Mouse (Mus musculus): ENCODE data around the gene Cish.

Cish gene

DNA sequence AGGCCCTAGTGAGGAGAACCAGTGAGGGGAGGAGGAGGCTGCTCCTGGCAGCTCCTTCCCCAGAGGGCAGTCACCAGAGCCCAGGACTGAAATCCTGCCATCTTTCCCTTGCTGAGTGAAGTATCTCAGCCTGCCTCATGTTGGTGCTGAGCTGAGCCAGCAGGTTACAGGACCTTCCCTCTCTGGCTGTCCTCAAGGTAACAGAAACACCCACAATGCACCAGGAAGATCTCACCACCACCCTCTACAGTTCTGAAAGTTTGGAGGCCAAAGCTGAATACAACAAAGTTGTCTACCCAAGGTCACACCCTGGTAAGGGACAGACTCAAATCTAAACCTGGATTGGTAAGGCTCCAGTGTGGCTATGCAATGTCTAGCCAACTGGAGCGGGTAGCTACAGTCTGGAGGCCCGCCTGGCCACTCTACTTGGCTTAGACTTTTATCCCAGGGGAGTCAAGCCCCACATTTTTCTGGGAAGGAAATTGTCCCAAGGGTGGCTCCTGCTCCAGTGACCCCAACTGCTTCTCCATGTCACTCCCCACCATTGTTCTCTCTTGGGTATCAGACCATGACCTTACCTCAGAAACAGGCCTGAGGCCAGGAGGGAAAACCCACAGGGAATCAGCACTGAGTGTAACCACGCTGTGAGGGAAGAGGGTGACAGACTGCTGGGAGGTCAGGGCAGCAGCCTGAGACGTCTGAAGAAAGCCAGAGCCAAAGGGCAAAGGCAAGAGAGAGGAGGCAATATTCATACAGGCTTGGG, 29.2 kb downstream of the Cish start:
- DNase-seq = peak in 1 of 2 experiments; percentile 29

DNA sequence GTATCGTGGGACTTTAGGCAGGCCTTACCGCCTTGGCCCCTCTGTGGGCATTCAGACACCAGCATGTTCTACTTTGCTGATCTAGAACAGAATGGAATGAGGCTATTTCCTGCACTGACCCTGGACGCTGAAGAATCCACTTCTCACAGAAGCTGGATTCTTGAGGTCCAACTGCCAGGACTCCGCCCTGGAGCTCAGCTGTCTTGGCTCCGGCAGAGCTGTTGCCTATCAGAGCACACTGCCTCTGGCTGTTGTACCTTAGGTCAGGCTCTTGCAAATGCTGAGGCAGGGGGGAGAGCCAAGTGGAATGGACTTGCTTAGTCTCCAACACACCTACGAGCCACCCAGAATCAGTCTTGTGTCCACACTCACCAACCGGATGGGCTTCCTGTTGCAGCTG, 30.1 kb downstream of the Cish start:
- no peak for DNase-seq

DNA sequence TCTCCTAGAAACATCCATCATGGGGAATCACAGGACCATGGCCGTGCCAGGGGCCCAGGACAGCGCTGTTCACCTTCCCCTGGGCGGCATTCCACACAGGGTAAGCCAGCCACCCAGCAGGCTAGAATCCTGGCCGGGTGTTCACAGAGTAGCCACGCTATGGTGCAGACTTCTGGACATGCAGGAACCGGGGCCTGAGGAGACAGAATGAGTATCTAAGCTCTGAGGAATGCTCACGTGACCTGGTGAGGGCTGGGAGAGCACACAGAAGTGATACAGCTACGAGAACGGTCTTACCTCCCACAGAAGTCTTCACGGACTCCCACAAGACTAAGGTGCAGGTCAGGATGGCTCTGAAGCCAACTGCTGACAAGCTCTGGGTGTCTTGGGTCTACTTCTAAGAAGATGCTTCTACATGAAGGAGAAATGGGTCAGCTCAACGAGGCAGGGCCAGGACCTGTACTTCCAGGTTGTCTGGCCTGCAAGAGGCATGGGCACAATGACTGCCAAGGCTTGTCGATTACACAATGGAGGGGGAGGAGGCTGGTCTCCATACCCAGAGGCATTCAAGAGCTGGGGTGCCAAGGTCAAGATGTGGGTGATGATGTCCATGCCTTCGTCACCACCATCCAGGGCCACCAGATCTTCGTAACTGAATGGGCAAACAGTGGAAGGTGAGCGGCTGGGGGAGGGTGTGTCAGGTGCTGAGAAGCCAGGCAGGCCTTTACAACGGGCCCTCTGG, 32.2 kb downstream of the Cish start:
- DNase-seq = no peak

DNA sequence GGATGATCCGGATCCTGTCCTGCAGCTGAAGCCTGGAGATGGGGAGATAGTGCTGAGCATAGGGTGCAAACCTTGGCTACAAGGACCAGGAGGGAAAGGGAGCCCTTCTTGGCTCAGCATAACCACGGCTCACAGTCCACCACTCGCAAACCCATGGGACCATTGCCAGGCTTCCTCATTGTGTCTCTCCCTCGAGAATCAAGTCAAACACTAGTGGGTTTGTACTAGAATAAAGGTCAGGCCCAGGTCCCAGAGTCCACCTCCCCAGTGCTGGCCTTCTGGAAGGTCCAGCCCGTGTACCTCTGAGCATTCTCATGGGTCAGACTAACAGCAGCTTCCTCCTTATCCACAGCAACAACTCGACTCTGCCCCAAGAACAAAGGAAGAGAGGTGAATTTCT, 35.0 kb downstream of the Cish start:
- DNase-seq = no peak

DNA sequence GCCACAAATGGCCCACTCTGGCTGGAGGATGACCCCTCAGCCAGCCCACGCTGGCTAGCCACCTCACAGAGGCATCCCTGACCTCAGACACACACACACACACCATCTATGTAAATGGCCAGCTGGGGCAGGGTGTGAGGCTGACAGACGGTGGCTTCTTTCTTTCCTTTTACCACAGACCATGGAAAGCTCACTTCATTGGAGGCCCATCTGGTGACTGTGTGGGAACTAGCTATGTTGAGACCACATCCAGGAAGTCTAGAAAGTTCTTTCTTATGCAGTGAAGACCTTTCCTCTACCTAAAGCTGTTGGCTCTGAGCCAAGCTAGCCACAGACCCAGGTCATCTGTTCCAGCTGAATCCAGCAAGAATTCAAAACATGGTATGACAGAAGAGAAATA, 37.9 kb downstream of the Cish start:
- no peak for DNase-seq

DNA sequence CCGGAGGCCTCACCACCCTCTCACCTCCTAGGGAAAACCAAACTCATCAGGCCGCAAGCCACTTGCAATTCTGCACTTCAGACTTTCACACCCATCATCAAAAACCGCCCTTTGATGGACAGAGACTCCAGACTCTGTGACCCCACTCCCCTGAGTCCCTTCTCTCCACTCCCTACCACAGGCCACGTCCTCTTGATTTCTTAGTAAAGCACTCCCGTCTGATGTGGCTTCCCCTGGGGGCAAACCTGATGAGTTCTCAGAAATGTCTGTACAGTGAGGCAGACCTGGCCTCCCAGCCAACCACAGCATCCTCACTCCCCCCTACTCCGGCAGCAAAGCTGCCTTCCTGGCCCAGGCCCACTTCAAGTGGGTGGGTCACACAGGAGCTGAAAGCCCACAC, 38.5 kb downstream of the Cish start:
- no peak for DNase-seq

DNA sequence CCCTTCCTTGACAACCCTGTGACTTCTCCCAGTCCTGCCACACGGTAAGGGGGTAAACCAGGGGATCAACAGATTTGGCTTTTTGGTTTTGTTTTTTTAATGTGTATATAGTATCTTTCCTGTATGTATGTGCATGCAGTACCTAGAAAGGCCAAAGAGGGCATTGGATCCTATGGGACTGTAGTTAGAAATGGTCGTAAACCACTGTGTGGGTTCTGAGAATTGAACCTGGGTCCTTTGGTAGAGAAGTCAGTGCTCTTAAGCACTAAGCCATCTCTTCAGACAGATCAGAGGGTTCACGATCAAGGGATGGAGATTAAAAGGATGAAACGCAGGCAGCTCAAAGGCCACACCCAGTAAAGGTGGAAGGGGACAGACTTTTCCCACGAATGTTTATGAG, 39.2 kb downstream of the Cish start:
- DNase-seq = no peak

DNA sequence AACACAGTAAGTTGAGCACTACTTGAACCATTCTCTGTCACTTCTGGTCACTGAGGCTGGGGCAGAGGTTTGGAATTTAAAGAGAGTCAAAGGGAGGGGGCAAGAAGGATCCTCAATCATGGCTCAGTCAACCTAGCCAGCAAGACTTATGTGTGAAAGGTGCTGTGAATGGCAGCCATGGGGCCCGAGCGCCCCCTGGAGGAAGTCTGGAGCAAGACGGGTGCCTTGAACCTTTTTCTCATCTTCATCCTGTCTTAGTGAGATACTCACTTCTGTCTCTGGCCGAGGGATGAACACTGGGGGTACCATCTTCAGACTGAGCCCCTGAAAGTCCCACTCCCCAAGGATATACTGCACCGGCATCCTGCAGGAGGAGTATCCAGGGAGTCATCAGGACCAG, 40.1 kb downstream of the Cish start:
- peak; percentile 70 to 86 for DNase-seq

DNA sequence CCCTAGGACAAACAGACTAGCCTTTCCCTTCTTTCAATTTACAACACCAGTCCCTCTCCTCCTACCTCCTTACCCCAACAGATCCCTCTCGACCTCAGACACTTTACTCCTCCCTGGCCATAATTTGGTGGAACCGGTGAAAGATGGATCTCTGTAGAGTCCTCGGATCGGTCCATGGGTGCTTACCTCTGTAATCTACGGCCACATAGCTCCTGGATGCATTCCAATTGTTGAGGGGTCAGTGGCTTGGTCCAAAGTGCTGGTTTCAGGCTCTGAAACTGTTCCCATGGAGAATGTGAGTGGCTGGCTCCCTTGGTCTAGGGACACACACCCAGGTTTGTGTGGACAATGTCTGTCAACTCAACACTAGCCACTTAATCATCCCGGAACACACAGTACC, 40.6 kb downstream of the Cish start:
- DNase-seq = no peak

DNA sequence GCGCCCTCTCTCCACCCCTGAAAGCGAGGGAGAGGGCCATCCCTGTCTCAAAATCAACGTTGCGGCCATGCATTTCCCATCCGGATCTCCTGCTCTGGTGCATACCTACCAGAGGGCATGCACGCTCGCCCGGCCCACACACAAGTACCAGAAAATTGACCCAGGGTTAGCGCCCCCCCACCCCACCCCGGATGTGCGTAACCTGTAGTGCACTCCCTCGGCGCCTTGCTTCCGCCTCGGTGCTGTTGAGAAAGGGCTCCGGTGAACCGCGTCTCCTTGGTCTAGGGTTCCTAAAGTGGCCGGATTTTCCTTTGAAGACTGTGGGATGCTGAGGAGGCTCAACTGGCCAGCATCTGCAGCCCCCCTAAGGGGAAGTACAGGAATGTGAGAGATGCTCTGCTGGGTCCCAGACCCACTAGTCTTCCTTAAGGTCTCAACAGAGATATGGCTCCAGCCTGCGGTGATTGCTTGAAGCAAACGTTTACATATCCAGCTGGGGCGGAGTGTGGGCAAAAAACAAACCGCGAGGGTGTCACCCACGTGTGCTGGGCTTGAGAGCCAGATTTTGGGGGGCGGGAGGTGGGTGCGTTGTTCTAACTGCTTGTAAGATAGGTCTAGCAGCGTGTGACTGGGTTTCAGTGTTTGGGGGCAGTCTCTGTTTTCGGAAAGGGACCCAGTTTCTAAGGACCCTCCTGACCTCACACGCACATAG, 42.5 kb downstream of the Cish start, which contains the start of gene Hemk1:
Gene Hemk1 (minus strand): TSS at position 179 of the 712 bp plus-strand sequence.
- DNase-seq = peak; percentile 74 to 81

DNA sequence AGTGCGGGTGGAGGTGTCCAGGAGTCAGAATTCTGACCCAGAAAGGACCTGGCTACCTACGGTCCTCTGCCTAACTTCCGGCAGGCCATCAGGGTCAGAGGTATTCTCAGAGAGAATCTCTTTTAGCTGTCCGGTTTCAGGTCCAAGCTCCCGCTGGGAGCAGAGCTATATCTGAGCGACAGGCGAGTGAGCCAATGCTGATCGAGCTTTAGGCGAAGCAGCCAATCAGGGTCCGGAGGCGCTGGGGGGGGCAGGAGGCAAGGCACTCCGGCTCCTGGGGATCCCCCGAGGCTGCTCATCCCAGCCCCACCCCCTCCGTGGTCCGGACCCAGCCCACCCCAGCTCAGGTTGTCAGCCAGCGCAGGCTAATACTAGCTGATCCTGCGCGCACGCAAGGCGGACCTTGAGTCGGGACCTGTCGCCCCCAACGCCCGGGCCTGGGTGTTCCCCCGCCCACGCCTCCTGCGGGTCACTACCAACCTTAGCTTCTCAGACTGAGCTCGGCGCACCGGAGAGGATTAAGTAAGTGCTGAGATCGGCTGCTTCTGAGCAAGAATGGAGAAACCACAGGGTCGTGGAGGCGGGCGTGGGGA, 44.5 kb downstream of the Cish start, which contains the start of gene 6430571L13Rik:
Gene 6430571L13Rik (plus strand): TSS at position 336 of the 593 bp plus-strand sequence.
- peak; percentile 96 to 98 for DNase-seq

DNA sequence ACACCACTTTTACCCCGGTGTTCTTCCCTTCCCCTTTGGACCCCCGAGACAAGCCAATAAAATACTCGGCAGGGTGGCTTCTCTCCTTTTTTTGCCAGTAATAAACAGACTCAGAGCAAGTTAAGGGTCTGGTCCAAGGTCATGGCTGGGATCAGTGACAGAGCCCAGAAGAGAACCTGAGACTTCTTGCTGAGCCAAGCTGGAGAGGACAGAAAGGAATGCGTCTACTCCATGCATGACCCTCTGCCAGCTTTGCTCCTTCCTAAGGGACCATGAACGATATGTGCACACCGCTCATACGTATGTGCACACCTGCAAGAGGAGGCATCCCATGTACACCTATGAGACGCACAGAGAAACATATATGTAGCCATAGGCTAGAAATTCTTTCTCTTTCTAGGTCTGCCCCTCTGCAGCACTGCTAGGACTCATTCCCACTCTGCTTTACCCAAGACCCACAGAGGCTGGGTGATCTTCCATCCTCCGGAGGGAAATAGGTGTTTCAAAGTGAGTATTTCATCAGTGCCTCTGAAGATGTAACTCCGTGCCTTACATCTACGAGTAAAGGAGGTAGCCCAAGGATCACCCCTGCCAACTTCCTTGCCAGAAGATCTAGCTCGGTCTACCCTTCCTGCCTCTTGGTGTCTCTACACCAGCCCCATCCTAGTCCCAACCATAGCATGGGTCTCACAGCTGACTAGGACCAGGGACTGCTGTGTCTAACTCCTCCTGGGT, 45.3 kb downstream of the Cish start:
- DNase-seq = peak in 1 of 2 experiments; percentile 58

DNA sequence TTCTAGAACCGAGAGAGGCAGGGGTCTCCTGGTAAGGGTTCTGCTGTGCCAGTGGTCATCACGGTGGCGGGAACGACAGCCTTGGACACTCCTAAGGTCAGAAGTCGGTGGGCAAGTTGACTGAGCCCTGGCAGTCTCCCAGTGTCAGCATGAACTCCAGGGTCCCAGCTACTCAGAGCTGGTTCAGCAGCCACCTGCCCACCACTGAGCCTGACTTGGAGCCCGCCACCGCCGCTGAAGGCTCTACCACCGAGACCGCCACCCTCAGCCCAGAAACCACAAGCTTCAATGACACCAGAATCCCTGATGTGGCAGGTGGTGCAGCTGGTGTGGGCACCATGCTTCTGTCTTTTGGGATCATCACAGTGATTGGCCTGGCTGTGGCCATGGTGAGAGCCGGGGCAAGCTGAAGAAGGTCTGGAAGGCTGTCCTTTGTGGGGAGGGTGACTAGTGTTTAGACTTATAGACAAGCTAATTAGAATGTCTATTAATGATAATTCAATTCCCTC, 46.4 kb downstream of the Cish start:
- DNase-seq = peak in 1 of 2 experiments; percentile 57

DNA sequence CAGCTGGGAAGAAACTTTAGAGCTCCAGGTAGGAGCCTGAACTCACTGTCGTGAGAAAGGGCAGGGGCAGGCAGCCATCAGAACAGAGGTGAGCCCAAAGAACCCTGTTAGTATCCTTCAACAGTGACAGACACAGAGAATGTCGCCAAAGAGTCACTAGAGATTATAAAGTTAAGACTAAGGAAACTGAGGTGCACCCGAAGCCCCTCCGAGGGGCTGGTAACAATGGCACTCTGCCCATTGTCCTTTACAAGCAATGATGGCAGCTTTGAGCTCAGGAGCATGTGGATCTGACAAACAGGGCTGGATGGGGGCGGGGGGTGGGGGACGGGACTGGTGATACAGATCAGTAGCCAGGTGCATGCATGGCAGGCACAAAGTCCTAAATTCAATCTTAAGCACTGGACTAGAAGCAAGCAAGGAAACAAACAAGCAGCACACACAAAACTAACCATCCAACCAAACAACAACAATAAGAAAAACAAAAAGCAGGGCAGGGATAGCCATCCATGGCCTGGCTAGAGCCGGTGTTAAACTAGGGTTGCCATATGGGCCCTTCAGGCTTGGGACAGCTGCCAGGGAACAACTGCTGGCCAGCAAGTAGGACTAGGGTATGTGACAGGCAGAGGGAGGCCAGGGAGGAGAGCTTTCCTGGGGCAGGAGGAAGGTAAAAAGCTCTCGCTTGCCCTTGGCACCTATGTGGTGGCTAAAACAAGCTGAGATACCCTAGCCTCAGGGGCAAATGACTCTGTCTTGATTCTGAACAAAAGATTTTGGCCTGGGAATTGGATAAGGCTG, 47.5 kb downstream of the Cish start:
- peak; percentile 96 to 97 for DNase-seq

DNA sequence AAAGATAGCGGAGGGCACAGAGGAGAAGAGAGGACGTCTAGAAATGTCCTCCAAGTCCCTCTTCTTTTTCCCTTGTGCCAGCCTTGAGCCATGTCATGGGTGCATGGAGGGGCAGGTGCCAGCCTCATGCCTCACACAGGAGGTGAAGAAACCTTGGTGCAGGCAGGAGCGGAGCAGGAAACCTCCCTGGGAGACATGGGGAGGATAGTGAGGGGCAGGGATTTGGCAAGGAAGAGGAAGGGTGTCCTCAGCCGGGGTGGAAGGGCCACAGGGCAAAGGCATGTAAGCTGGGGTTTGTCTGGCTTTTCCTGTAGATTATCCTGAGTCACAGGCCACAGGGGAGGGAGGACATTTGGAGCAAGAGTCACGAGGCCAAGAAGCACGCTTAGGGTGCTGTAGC, 48.2 kb downstream of the Cish start:
- DNase-seq = peak; percentile 48 to 59

DNA sequence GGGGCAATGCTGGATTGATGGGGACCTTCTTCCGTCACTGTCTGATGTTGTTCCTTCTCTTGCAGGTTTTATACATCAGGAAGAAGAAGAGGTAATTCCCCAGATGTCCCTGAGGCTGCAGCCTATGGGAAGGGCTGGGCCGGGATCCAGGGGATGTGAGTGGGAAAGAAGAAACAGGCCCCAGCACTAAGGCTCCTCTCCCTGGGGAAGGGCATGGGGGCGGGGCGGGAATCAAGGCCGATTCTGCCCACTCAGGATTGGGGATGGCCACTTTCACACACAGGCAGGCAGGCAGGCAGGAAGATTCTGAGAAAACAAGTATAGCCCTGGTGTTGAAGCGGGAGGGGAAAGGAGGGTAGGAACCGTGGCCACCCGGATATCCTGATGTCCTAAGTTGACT, 50.3 kb downstream of the Cish start:
- peak; percentile 23 to 37 for DNase-seq

DNA sequence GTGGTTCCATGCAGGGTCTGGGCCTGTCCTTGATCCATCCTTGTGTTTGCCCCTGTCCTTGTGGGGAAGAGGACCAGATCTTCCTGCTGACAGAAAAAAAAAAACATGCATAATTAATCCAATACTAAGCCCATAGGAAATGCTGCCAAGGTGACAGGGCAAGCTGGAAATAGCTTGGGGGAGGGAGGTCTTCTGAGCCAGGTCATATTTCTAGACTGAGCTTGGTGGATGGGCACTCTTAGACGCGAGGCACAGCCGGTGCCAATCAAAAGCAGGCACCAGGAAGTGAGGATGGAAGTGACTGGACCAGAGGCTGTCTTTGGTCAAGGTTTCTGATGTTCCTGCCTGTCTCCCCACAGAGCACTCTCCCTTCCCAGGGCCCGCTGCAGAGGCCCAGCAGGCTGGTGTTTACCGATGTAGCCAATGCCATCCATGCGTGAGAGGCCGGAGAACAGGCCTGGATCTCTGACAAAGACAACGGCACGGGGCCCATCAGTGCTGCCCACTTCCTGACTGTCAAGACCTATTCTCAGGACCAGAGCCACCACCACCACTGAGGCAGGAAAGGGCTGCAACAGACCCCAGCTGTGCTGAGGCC, 51.9 kb downstream of the Cish start:
- peak; percentile 52 to 58 for DNase-seq

DNA sequence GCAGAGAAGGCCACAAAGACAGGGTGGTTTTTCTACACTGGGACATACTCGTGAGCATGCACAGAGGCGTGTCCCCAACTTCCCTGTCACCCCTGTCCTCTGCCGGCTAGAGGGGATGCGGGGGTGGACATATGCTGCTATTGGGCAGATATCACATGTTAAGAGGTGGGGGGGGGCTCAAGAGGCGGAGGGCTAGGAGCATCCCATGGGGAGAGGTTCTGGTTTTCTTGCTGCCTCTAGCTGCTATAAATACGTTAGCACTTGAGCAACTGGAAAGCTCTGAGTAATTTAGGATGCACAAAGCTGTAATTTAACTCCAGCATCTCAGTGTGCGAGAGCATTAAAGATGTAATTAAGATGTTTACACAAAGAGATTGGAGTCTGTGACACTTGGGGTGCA, 53.5 kb downstream of the Cish start:
- DNase-seq = no peak

Data from cerebellum, adult 18-20 months (tissue).